Mouse (Mus musculus) thymus, adult 2 months (tissue): ENCODE data around the gene Vamp4. TPM values are rescaled to one million over a fixed set of nuclear protein-coding genes. Genes with fewer than 3 reads are reported as not detected.

Experiments used
- DNase-seq: peaks from one replicate; pipeline ENCODE4 v3.0.0; 2021
- H3K27ac ChIP-seq: fragments of 200-500 bp; 2 replicates; pipeline ENCODE4 v1.5.1; 2012; ENCODE audit warnings: low read length, control low read depth; ENCODE audit not compliant: control insufficient read depth, insufficient read depth
- H3K27me3 ChIP-seq: fragments of 200-500 bp; 2 replicates; pipeline ENCODE4 v1.6.1; 2012; ENCODE audit warnings: mild to moderate bottlenecking, low read length, moderate library complexity, mixed read lengths; ENCODE audit not compliant: control insufficient read depth, insufficient read depth
- H3K36me3 ChIP-seq: fragments of 200-500 bp; 2 replicates; pipeline ENCODE4 v1.6.1; 2012; ENCODE audit warnings: mild to moderate bottlenecking, low read length, moderate library complexity; ENCODE audit not compliant: control insufficient read depth, insufficient read depth
- H3K4me1 ChIP-seq: fragments of 200-500 bp; replicated peaks from 2 replicates; pipeline ENCODE4 v1.6.1; 2012; ENCODE audit warnings: low read length; ENCODE audit not compliant: control insufficient read depth, insufficient read depth
- H3K4me3 ChIP-seq: fragments of 200-500 bp; 2 replicates; pipeline ENCODE4 v1.5.1; 2012; ENCODE audit warnings: mild to moderate bottlenecking, low read length, control low read depth, moderate library complexity; ENCODE audit not compliant: control insufficient read depth, insufficient read depth
- CTCF ChIP-seq: fragments of 200-500 bp; IDR thresholded peaks from 2 replicates; pipeline ENCODE4 v1.5.1; 2012; ENCODE audit warnings: mild to moderate bottlenecking, control low read depth, low read length, moderate library complexity, borderline replicate concordance; ENCODE audit not compliant: control insufficient read depth, poor library complexity, insufficient read depth; ENCODE audit errors: extremely low read depth
- POLR2A ChIP-seq: fragments of 200-500 bp; IDR thresholded peaks from 2 replicates; pipeline ENCODE4 v1.6.1; 2012; ENCODE audit warnings: mild to moderate bottlenecking, low read length, control low read depth, moderate library complexity; ENCODE audit not compliant: control insufficient read depth, poor library complexity, insufficient read depth; ENCODE audit errors: extremely low read depth
- WGBS: fragments of 180-500 bp; shearing (Covaris S2); methylation state at CpG from one replicate; pipeline ENCODE4 v1.1.7; 2018; 5-methylcytosine and 5-hydroxymethylcytosine counted together
- polyA plus RNA-seq: library from polyadenylated mRNA; depleted of rRNA; stranded (reverse); fragments of >200 nt; gene quantifications from 2 replicates; pipeline ENCODE4 v1.2.3, GENCODE M21; 2012; rRNA removed

Gene Vamp4
- polyA plus RNA-seq, 1 experiment = 21.4 TPM

DNA sequence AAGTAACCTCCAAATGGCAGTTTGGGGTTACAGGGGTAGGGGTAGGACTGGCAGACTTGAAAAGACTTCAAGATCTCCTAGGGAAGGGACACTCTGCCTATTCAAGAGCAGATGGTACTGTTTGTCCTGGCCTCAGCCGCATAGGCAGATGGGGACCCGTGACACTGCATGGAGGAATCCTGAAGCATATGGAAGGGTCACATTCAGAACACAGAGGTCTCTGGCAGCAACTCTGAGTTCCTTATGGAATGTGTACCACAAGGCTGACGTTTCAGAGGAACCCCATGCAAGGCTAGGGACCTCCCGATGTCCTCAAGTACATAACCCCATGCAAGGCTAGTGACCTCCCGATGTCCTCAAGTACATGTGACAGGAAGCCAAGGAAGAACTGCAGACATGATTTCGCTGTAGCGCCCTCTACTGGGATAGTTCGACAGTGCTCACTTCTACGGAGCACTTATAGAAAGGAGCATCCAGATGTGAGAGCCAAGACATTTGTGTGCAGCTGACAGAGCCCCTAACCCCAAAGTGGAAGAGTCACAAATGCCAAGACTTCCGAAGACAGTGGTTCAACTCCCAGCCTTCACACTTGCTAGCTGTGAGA is 75.9 kb downstream of the Vamp4 start:
- Histone ChIP-seq H3K27me3 (no peaks in the 10 kb centered on the region), H3K27ac (no peak overlapping the region), H3K4me1 (no peaks in the 10 kb centered on the region), H3K36me3 (no peaks in the 10 kb centered on the region), H3K4me3 (no peak overlapping the region)
- peak; percentile 40 for DNase-seq
- 80% methylated on average over 10 of the region's 10 CpGs for WGBS
- TF ChIP-seq POLR2A (no peak), CTCF (no peak)

GRCm38 (mm10) chr1:162648416-162648815 is 78.1 kb downstream of the Vamp4 start:
- WGBS = 95% methylated on average over 14 of the region's 14 CpGs
- Histone ChIP-seq H3K27ac (no peak overlapping the region), H3K4me3 (no peak overlapping the region), H3K4me1 (no peaks in the 10 kb centered on the region), H3K27me3 (no peaks in the 10 kb centered on the region), H3K36me3 (no peaks in the 10 kb centered on the region)
- TF ChIP-seq POLR2A = no peak
- no peak for TF ChIP-seq CTCF
- no peak for DNase-seq

Other genes with a start within 250 kb of the Vamp4 start
- gene Dnm3, start 92.5 kb upstream of the Vamp4 start, polyA plus RNA-seq = 1.1 TPM in 2 replicates
- 7.8 and 8.5 TPM in 2 replicates for gene Mettl13, start 22.0 kb upstream of the Vamp4 start, polyA plus RNA-seq
- gene Myoc, start 68.6 kb downstream of the Vamp4 start, polyA plus RNA-seq = 0.46 and 0.92 TPM in 2 replicates
- gene Myocos, start 87.7 kb downstream of the Vamp4 start, polyA plus RNA-seq = 0.19 TPM in 1 of 2 replicates, not detected in the other
- 112 and 147 TPM in 2 replicates for gene Prrc2c, start 170.0 kb downstream of the Vamp4 start, polyA plus RNA-seq
- 0.08 TPM in 1 of 2 replicates, not detected in the other for gene Fmo4, start 243.5 kb downstream of the Vamp4 start, polyA plus RNA-seq